ENCODE assay signal across 8 mouse cellular contexts in the genomic region with DNA sequence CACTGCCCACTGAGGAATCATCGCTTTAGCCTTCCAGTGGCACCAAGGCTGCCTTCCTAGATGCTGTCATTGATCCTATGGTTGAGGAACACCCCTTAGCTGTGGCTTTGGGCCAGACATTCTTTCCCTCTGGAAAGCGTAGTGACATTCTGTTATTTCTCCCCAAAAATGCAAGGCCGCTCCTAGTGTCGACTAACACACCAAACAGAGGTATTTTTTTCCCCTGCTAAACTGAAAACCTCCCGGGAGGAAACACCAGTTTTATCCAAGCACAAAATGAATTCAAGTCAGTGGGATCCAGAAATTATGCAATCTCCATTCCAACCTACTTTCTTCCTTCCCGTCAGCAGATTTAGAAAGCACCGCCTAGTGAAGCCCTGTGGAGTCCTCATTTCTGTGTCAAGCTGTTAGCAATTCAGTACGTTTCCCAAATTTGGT.
DNase-seq lines count a peak whose midpoint lies in the region; ATAC-seq and TF ChIP-seq lines count a peak whose summit lies in the region.
"Had no signal": no experiment of that assay in that cellular context is flagged by ENCODE, and none has a peak within 500 bp of the region (broad histone marks: within the 10 kb centered on the region; RNA-seq: fewer than 3 reads in every experiment).

No protein-coding gene starts in this region.

- no peaks in the 10 kb centered on the region for H3K36me3 ChIP-seq in embryonic facial prominence, embryonic 13.5 days
- no peaks in the 10 kb centered on the region for H3K36me3 ChIP-seq in heart, postnatal 0 days (replicated peaks; ENCODE audit: control insufficient read depth, insufficient read depth, low read length)
- H3K36me3 ChIP-seq: heart, embryonic 15.5 days had no signal

- DNase-seq in layer of hippocampus, postnatal 14 days (ENCODE audit: low spot score in 2 of 2) = peak; percentile 4 to 15
- no peak for DNase-seq in layer of hippocampus, postnatal 25 days (ENCODE audit: extremely low spot score in 1 of 2, low spot score in 1 of 2)
- peak; percentile 11 for DNase-seq in heart, postnatal 0 days (ENCODE audit: low spot score)
- peak; percentile 33 to 67 for DNase-seq in right cerebral cortex, postnatal 10 days (ENCODE audit: low spot score in 2 of 2)
- DNase-seq in yolk sac, embryonic 10.5 days (ENCODE audit: low spot score) = no peak
- no peak for DNase-seq in ovary, postnatal 14 days (ENCODE audit: low spot score)

- WGBS in embryonic facial prominence, embryonic 13.5 days = 43% methylated on average over 8 of the region's 8 CpGs
- 62% methylated on average over 8 of the region's 8 CpGs for WGBS in heart, postnatal 0 days

- ATAC-seq in embryonic facial prominence, embryonic 13.5 days (ENCODE audit: insufficient number of reproducible peaks, insufficient read depth, low FRiP score, low TSS enrichment, low read depth) = no peak
- ATAC-seq in heart, postnatal 0 days (ENCODE audit: insufficient read depth, low read depth) = no peak

- H3K27ac ChIP-seq in embryonic facial prominence, embryonic 13.5 days = peak overlapping the region; percentile 76
- peak overlapping the region; percentile 33 for H3K27ac ChIP-seq in heart, postnatal 0 days (ENCODE audit: low read depth)
- H3K27ac ChIP-seq: heart, embryonic 15.5 days had no signal

- no peak for TF ChIP-seq CTCF in heart, postnatal 0 days (IDR thresholded peaks at IDR 0.05; ENCODE audit: low read depth)

- H3K9ac ChIP-seq in embryonic facial prominence, embryonic 13.5 days = no peak overlapping the region
- no peak overlapping the region for H3K9ac ChIP-seq in heart, postnatal 0 days (replicated peaks; ENCODE audit: low read depth, low read length)
- H3K9ac ChIP-seq: heart, embryonic 15.5 days had no signal

- H3K4me1 ChIP-seq in embryonic facial prominence, embryonic 13.5 days = peaks cover 15% of the 10 kb centered on the region
- H3K4me1 ChIP-seq in heart, postnatal 0 days (ENCODE audit: control insufficient read depth, insufficient read depth) = peaks cover 7% of the 10 kb centered on the region; the same call in 1 of the 2 replicates

- TF ChIP-seq EP300 in heart, postnatal 0 days (IDR thresholded peaks at IDR 0.05; ENCODE audit: low read depth) = no peak

- H3K4me2 ChIP-seq in embryonic facial prominence, embryonic 13.5 days = peak overlapping the region; percentile 11; the same call in 1 of the 2 replicates
- no peak overlapping the region for H3K4me2 ChIP-seq in heart, postnatal 0 days (ENCODE audit: low read depth, low read length)
- H3K4me2 ChIP-seq: heart, embryonic 15.5 days had no signal

- H3K27me3 ChIP-seq in embryonic facial prominence, embryonic 13.5 days = no peaks in the 10 kb centered on the region
- H3K27me3 ChIP-seq in heart, postnatal 0 days (ENCODE audit: control insufficient read depth, insufficient read depth, low read length) = no peaks in the 10 kb centered on the region
- H3K27me3 ChIP-seq: heart, embryonic 15.5 days had no signal

- H3K9me3 ChIP-seq in embryonic facial prominence, embryonic 13.5 days = no peaks in the 10 kb centered on the region
- no peaks in the 10 kb centered on the region for H3K9me3 ChIP-seq in heart, postnatal 0 days (replicated peaks; ENCODE audit: control insufficient read depth, low read length)
- H3K9me3 ChIP-seq: heart, embryonic 15.5 days had no signal

- H3K4me3 ChIP-seq in embryonic facial prominence, embryonic 13.5 days = no peak overlapping the region
- H3K4me3 ChIP-seq in heart, postnatal 0 days (ENCODE audit: low read depth, low read length) = no peak overlapping the region
- H3K4me3 ChIP-seq: heart, embryonic 15.5 days had no signal

Comparison
In these comparisons a context has a peak if more than half of its experiments do, and no peak if none do; other contexts are left out.
1. DNase-seq: peak in layer of hippocampus, postnatal 14 days (2 of 2), heart, postnatal 0 days (single experiment) and right cerebral cortex, postnatal 10 days (2 of 2); none in layer of hippocampus, postnatal 25 days (0 of 2), yolk sac, embryonic 10.5 days (single experiment) and ovary, postnatal 14 days (single experiment).